Mouse (Mus musculus) mammary gland, adult 2 months (tissue): ENCODE results near the gene Htra1. TPM values are rescaled to one million over a fixed set of nuclear protein-coding genes. Genes with fewer than 3 reads are reported as not detected.

Experiments
- polyA plus RNA-seq: library from polyadenylated mRNA; depleted of rRNA; stranded (reverse); fragments of >200 nt; gene quantifications from 2 replicates; pipeline ENCODE4 v1.2.3, GENCODE M21; 2012; ENCODE audit warnings: low replicate concordance; rRNA removed

Gene Htra1
- 149 and 311 TPM in 2 replicates for polyA plus RNA-seq

DNA sequence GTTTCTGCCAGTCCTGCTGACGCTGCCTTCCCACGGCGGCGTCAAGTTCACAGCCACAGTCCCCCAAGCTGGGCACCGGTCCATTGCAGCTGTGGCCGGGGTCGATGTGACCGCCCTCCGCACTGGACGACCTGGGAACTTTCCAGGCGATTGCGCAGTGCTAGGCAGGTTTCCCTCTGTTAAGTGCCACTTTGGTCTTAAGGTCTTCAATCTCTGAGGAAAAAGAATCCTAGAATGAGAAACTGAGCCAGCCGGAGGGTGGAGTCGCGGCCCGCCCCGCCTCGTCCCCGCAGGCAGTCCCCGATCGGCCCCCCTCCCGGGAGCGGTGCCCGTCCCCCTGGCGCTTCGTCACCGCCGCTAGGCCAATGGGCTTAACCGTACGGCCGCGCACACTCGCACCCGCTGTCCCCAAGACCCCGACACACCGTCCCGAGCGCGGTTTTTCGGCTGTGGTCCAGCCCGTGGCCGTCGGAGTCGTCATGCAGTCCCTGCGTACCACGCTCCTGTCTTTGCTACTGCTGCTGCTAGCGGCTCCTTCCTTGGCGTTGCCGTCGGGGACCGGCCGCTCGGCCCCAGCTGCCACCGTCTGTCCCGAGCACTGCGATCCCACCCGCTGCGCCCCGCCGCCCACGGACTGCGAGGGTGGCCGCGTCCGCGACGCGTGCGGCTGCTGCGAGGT, at the start of gene Htra1:
Gene Htra1 (plus strand): TSS at position 319 of the 679 bp plus-strand sequence.

DNA sequence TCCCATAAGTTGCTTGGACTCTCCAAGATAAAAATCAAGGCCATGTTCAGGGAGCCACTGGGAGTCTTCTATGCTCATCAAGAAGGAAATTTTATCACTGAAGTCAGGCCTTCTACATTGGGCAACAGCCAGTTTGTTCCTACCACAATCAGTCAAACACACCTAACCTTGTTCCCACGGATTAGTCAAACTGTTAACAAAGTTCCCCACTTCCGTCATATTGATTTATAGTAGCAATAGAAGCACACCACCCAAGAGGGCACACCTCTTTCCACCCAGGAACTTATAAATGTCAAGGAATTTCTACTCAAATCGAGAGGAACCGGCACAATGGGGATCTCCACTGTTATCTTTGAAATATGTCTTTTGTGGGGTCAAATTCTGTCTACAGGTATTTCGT, 95.8 kb downstream of the Htra1 start, which contains the start of gene Dmbt1:
Gene Dmbt1 (plus strand): TSS at position 299 of the 400 bp plus-strand sequence.

Other genes with a start within 250 kb of the Htra1 start
- gene Btbd16, start 162.0 kb upstream of the Htra1 start, polyA plus RNA-seq, result 0.13 TPM in 1 of 2 replicates, not detected in the other
- 29.7 and 36.9 TPM in 2 replicates for gene Plekha1, start 70.4 kb upstream of the Htra1 start, polyA plus RNA-seq
- gene Dmbt1, start 95.9 kb downstream of the Htra1 start, polyA plus RNA-seq, result 79.8 and 169 TPM in 2 replicates
- not detected in 2 replicates for gene 4933402N03Rik, start 210.2 kb downstream of the Htra1 start, polyA plus RNA-seq
- gene 5430419D17Rik, start 238.3 kb downstream of the Htra1 start, polyA plus RNA-seq, result 3.1 and 3.3 TPM in 2 replicates